Mouse (Mus musculus) small intestine, adult 2 months (tissue): Measurements from ENCODE around the gene Hnf1a.

Source experiments
- CTCF ChIP-seq: fragments of 200-500 bp; IDR thresholded peaks from 2 replicates; pipeline ENCODE4 v1.5.1; 2012; ENCODE audit warnings: low read depth, mild to moderate bottlenecking, control low read depth, inconsistent platforms, low read length, moderate library complexity, mixed read lengths; ENCODE audit not compliant: insufficient replicate concordance, insufficient read length; ENCODE audit errors: extremely low read depth
- POLR2A ChIP-seq: fragments of 200-500 bp; IDR thresholded peaks from 2 replicates; pipeline ENCODE4 v1.6.1; 2012; ENCODE audit warnings: low read depth, mild to moderate bottlenecking, control low read depth, inconsistent platforms, low read length, moderate library complexity

DNA sequence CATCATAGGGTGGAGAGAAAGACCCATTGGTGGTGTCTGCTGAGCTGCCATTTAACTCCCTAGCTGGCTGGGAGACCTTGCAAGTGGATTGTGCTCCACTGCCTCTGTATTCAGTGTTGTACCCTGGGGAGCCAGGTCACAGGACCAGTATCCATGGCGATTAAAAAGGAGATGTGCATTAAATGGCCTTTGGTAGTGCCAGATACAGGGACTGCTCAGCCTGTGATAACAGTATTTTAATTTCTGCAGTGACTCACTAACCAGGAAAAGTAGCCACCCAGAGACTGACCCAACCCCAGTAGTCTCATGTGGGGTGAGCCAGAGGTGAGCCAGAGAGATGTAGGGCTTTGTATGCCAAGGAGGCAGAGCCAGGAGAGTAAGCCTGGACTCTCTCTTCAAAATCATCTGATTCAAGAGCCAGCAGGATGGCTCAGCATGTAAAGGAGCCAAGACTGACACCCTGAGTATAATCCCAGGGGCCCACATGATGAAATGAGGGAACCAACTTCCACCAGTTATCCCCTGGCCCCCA lies 44.7 kb downstream of the Hnf1a start:
- TF ChIP-seq CTCF, result no peak
- no peak for TF ChIP-seq POLR2A
